Mouse (Mus musculus) thymus, adult 2 months (tissue): ENCODE data around the gene Ptk6. TPM values are rescaled to one million over a fixed set of nuclear protein-coding genes. Genes with fewer than 3 reads are reported as not detected.

Experiments used
- DNase-seq: peaks from one replicate; pipeline ENCODE4 v3.0.0; 2021
- H3K27ac ChIP-seq: fragments of 200-500 bp; 2 replicates; pipeline ENCODE4 v1.5.1; 2012; ENCODE audit warnings: low read length, control low read depth; ENCODE audit not compliant: control insufficient read depth, insufficient read depth
- H3K27me3 ChIP-seq: fragments of 200-500 bp; 2 replicates; pipeline ENCODE4 v1.6.1; 2012; ENCODE audit warnings: mild to moderate bottlenecking, low read length, moderate library complexity, mixed read lengths; ENCODE audit not compliant: control insufficient read depth, insufficient read depth
- H3K36me3 ChIP-seq: fragments of 200-500 bp; 2 replicates; pipeline ENCODE4 v1.6.1; 2012; ENCODE audit warnings: mild to moderate bottlenecking, low read length, moderate library complexity; ENCODE audit not compliant: control insufficient read depth, insufficient read depth
- H3K4me1 ChIP-seq: fragments of 200-500 bp; replicated peaks from 2 replicates; pipeline ENCODE4 v1.6.1; 2012; ENCODE audit warnings: low read length; ENCODE audit not compliant: control insufficient read depth, insufficient read depth
- H3K4me3 ChIP-seq: fragments of 200-500 bp; 2 replicates; pipeline ENCODE4 v1.5.1; 2012; ENCODE audit warnings: mild to moderate bottlenecking, low read length, control low read depth, moderate library complexity; ENCODE audit not compliant: control insufficient read depth, insufficient read depth
- CTCF ChIP-seq: fragments of 200-500 bp; IDR thresholded peaks from 2 replicates; pipeline ENCODE4 v1.5.1; 2012; ENCODE audit warnings: mild to moderate bottlenecking, control low read depth, low read length, moderate library complexity, borderline replicate concordance; ENCODE audit not compliant: control insufficient read depth, poor library complexity, insufficient read depth; ENCODE audit errors: extremely low read depth
- POLR2A ChIP-seq: fragments of 200-500 bp; IDR thresholded peaks from 2 replicates; pipeline ENCODE4 v1.6.1; 2012; ENCODE audit warnings: mild to moderate bottlenecking, low read length, control low read depth, moderate library complexity; ENCODE audit not compliant: control insufficient read depth, poor library complexity, insufficient read depth; ENCODE audit errors: extremely low read depth
- WGBS: fragments of 180-500 bp; shearing (Covaris S2); methylation state at CpG from one replicate; pipeline ENCODE4 v1.1.7; 2018; 5-methylcytosine and 5-hydroxymethylcytosine counted together
- polyA plus RNA-seq: library from polyadenylated mRNA; depleted of rRNA; stranded (reverse); fragments of >200 nt; gene quantifications from 2 replicates; pipeline ENCODE4 v1.2.3, GENCODE M21; 2012

The Ptk6 gene
- polyA plus RNA-seq, 1 experiment: 0.22 TPM

GRCm38 (mm10) chr2:181158471-181158870 lies 44.1 kb downstream of the Ptk6 start:
- 98% methylated on average over 2 of the region's 2 CpGs for WGBS
- peaks cover 14% of the 10 kb centered on the region; the same call in 1 of the 2 replicates for H3K27me3 ChIP-seq

GRCm38 (mm10) chr2:181157716-181158302 lies 44.8 kb downstream of the Ptk6 start:
- no peak for TF ChIP-seq POLR2A
- TF ChIP-seq CTCF: no peak
- 77% methylated on average over 6 of the region's 6 CpGs for WGBS
- no peak for DNase-seq
- Histone ChIP-seq H3K4me3 (no peak overlapping the region), H3K36me3 (no peaks in the 10 kb centered on the region), H3K4me1 (no peaks in the 10 kb centered on the region), H3K27ac (no peak overlapping the region), H3K27me3 (peaks cover 14% of the 10 kb centered on the region; the same call in 1 of the 2 replicates)

More at GRCm38 (mm10) chr2:181158471-181158870, 44.1 kb downstream of the Ptk6 start:
- DNase-seq: no peak
- H3K4me1 ChIP-seq: no peaks in the 10 kb centered on the region
- H3K4me3 ChIP-seq: no peak overlapping the region
- no peak for TF ChIP-seq CTCF
- H3K36me3 ChIP-seq: no peaks in the 10 kb centered on the region
- no peak overlapping the region for H3K27ac ChIP-seq

GRCm38 (mm10) chr2:181157180-181157579 lies 45.4 kb downstream of the Ptk6 start:
- Histone ChIP-seq H3K27ac (no peak overlapping the region), H3K27me3 (peaks cover 14% of the 10 kb centered on the region; the same call in 1 of the 2 replicates), H3K36me3 (no peaks in the 10 kb centered on the region), H3K4me1 (no peaks in the 10 kb centered on the region), H3K4me3 (no peak overlapping the region)
- no peak for TF ChIP-seq CTCF
- no peak for TF ChIP-seq POLR2A
- WGBS: 93% methylated on average over 4 of the region's 4 CpGs
- no peak for DNase-seq

GRCm38 (mm10) chr2:181156248-181157121 lies 46.1 kb downstream of the Ptk6 start, which contains the start of gene Eef1a2:
Gene Eef1a2 (minus strand): TSS chr2:181157014.
- no peaks in the 10 kb centered on the region for H3K36me3 ChIP-seq
- TF ChIP-seq CTCF: no peak
- no peak for TF ChIP-seq POLR2A
- H3K4me3 ChIP-seq: no peak within 1 kb of the TSS
- no peaks in the 10 kb centered on the region for H3K4me1 ChIP-seq
- no peak within 1 kb of the TSS for H3K27ac ChIP-seq
- H3K27me3 ChIP-seq: peaks cover 14% of the 10 kb centered on the region; the same call in 1 of the 2 replicates
- WGBS: 14% methylated on average over 55 of the region's 55 CpGs
- DNase-seq: no peak

- H3K27me3 ChIP-seq: peaks cover 14% of the 10 kb centered on the region; the same call in 1 of the 2 replicates
- TF ChIP-seq POLR2A: no peak
- no peak for TF ChIP-seq CTCF
- H3K4me1 ChIP-seq: no peaks in the 10 kb centered on the region
- no peak for DNase-seq
- no peak overlapping the region for H3K27ac ChIP-seq
- H3K4me3 ChIP-seq: no peak overlapping the region
- 65% methylated on average over 4 of the region's 4 CpGs for WGBS
- no peaks in the 10 kb centered on the region for H3K36me3 ChIP-seq
These were observed 46.8 kb downstream of the Ptk6 start for GRCm38 (mm10) chr2:181155801-181156200.

- WGBS: 80% methylated on average over 8 of the region's 8 CpGs
- H3K36me3 ChIP-seq: no peaks in the 10 kb centered on the region
- DNase-seq: no peak
- TF ChIP-seq CTCF (no peak), POLR2A (no peak)
- no peak overlapping the region for H3K4me3 ChIP-seq
- H3K27me3 ChIP-seq: peaks cover 14% of the 10 kb centered on the region; the same call in 1 of the 2 replicates
- H3K27ac ChIP-seq: no peak overlapping the region
- H3K4me1 ChIP-seq: no peaks in the 10 kb centered on the region
These were observed 47.7 kb downstream of the Ptk6 start for GRCm38 (mm10) chr2:181154831-181155415.
